Mouse (Mus musculus): ENCODE data around the gene Qtrt2. TPM values are rescaled to one million over a fixed set of nuclear protein-coding genes. Genes with fewer than 3 reads are reported as not detected.

Gene Qtrt2
- polyA plus RNA-seq, 1 experiment, result 10.7 TPM

DNA sequence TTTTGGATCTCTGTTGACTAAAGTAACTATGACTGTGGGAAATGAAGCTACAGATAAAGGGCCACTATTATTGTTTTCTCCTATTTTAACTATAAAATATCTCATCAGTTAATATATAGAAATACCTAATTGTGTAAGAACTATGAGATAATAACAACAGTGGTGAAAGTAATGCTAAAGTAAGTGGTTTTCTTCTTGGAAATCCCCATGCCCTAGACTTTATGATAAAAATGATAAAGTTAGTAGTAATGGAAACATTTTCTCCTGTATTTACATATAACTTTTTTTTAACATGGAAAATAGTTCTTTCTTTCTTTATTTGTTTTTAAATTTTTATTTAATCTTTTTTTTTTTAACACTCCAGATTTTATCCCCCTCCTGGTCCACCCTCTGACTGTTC, 26.0 kb downstream of the Qtrt2 start:
- H3K27me3 ChIP-seq (replicated peaks; ENCODE audit: control insufficient read depth, insufficient read depth, low read length), result no peaks in the 10 kb centered on the region
- no peak for TF ChIP-seq CTCF (conservative IDR thresholded peaks at IDR 0.05; ENCODE audit: insufficient read depth, insufficient read length, low read depth, low read length)
- no peak for TF ChIP-seq POLR2A (IDR thresholded peaks at IDR 0.05; ENCODE audit: low read depth, low read length)

DNA sequence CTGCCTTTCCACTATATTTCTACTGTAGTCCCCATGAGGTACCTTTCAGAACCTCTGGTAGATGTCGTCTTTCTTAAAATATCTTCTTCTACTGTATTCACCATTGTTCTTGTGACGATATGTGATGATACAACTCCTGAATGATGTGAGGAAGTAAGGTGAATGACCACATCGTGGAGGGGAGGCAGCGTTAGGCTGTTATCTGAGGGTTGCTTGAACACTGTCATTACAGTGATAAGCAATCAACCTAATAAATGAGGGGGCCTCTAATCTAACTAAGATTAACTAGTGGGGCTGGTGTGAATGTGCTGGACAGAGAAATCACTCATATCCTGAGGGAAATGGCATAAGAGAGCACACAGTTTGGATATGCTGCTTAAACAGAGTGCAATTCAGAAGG, 26.5 kb downstream of the Qtrt2 start:
- TF ChIP-seq CTCF (conservative IDR thresholded peaks at IDR 0.05; ENCODE audit: insufficient read depth, insufficient read length, low read depth, low read length) (no peak), POLR2A (IDR thresholded peaks at IDR 0.05; ENCODE audit: low read depth, low read length) (no peak)
- WGBS, result 91% methylated on average over 4 of the region's 4 CpGs
- H3K27ac ChIP-seq (ENCODE audit: insufficient read depth, low read depth, low read length), result no peak overlapping the region
- no peaks in the 10 kb centered on the region for H3K4me1 ChIP-seq (ENCODE audit: control insufficient read depth, insufficient read depth, low read length)
- no peak for DNase-seq
- H3K27me3 ChIP-seq (replicated peaks; ENCODE audit: control insufficient read depth, insufficient read depth, low read length), result no peaks in the 10 kb centered on the region
- no peak overlapping the region for H3K4me3 ChIP-seq (ENCODE audit: insufficient read depth, low read depth, low read length)
- H3K36me3 ChIP-seq (ENCODE audit: control insufficient read depth, insufficient read depth, low read length), result peaks cover 2% of the 10 kb centered on the region; the same call in 1 of the 2 replicates

More for the DNA sequence above, 26.0 kb downstream of the Qtrt2 start:
- no peak for DNase-seq
- no peak overlapping the region for H3K27ac ChIP-seq (ENCODE audit: insufficient read depth, low read depth, low read length)
- H3K4me1 ChIP-seq (ENCODE audit: control insufficient read depth, insufficient read depth, low read length), result no peaks in the 10 kb centered on the region
- no peak overlapping the region for H3K4me3 ChIP-seq (ENCODE audit: insufficient read depth, low read depth, low read length)
- H3K36me3 ChIP-seq (ENCODE audit: control insufficient read depth, insufficient read depth, low read length), result peaks cover 2% of the 10 kb centered on the region; the same call in 1 of the 2 replicates

DNA sequence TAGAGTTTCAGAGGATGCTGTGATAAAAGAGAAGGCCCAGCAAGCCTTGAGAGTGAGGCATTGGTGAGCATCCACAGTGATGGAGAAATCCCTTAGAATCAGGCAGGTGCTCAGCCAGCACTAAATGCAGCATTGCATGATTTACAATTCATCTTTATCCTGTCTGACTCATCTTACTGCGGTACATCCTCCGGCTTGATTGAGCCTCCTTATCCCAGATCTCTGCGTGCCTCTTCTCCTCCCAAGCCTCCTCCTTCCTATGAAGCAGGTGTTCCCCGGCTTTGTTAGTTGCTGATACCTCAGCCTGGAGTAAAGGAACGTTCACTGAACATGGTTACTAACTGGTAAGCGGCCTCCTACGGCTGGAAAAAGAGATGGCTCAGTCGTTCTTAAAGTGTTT, 32.1 kb downstream of the Qtrt2 start:
- 0 out of 2 replicates have a peak, but pooled peaks cover 2% of the 10 kb centered on the region for H3K36me3 ChIP-seq (ENCODE audit: control insufficient read depth, insufficient read depth, low read length)
- DNase-seq, result no peak
- 83% methylated on average over 8 of the region's 8 CpGs for WGBS
- no peak for TF ChIP-seq POLR2A (IDR thresholded peaks at IDR 0.05; ENCODE audit: low read depth, low read length)
- no peak for TF ChIP-seq CTCF (conservative IDR thresholded peaks at IDR 0.05; ENCODE audit: insufficient read depth, insufficient read length, low read depth, low read length)
- H3K27ac ChIP-seq (ENCODE audit: insufficient read depth, low read depth, low read length), result no peak overlapping the region
- no peaks in the 10 kb centered on the region for H3K27me3 ChIP-seq (replicated peaks; ENCODE audit: control insufficient read depth, insufficient read depth, low read length)
- H3K4me3 ChIP-seq (ENCODE audit: insufficient read depth, low read depth, low read length), result no peak overlapping the region
- peaks cover 4% of the 10 kb centered on the region; the same call in 1 of the 2 replicates for H3K4me1 ChIP-seq (ENCODE audit: control insufficient read depth, insufficient read depth, low read length)

DNA sequence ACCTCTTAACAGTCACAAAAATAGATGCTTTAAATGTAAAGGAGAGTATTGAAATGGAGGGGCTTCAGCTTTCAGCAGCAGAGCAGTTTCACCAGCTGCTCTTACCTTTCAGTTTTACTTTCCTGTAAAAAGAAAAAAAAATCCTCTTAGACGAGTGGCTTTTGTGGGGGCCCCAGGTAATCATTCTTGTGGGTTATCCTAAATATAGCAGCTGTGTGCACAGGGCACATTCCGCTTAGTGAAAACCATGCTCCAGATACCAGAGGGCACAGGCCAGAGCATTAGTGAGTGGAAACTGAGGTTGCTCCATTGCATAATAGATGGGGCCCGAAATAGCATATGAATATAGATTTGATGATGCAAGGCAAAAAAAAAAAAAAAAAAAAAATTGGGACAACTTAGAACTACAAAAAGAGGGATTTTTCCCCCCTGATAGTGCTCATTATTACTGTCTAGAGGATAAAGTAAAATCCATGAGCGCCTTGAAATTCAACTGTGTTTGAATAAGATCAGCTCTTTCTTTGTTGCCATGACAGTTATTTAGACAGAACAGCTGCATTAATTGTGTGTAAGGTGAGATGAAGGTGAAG, 35.8 kb downstream of the Qtrt2 start:
- Histone ChIP-seq H3K4me3 (ENCODE audit: insufficient read depth, low read depth, low read length) (no peak overlapping the region), H3K27ac (ENCODE audit: insufficient read depth, low read depth, low read length) (no peak overlapping the region), H3K4me1 (ENCODE audit: control insufficient read depth, insufficient read depth, low read length) (peaks cover 4% of the 10 kb centered on the region; the same call in 1 of the 2 replicates), H3K36me3 (ENCODE audit: control insufficient read depth, insufficient read depth, low read length) (no peaks in the 10 kb centered on the region), H3K27me3 (replicated peaks; ENCODE audit: control insufficient read depth, insufficient read depth, low read length) (no peaks in the 10 kb centered on the region)
- DNase-seq, result no peak
- WGBS, result 60% methylated on average over 4 of the region's 4 CpGs
- no peak for TF ChIP-seq POLR2A (IDR thresholded peaks at IDR 0.05; ENCODE audit: low read depth, low read length)
- TF ChIP-seq CTCF (conservative IDR thresholded peaks at IDR 0.05; ENCODE audit: insufficient read depth, insufficient read length, low read depth, low read length), result no peak

DNA sequence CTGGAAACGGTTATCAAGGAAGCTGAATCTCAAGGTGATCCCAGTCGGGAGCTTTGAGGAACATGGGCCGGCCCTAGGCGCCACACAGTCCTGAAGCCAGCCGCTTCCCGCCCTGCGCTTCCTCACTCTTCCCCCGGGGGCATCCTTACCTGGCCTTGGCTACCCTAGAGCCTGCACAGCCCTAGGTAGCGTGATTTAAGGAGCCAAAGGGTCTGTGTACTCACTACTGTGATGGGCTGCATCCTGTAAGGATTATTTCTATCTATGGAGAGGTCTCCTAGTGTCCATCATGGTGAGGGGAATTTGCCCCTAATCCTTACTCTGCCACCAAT, 36.6 kb downstream of the Qtrt2 start:
- Histone ChIP-seq H3K4me1 (ENCODE audit: control insufficient read depth, insufficient read depth, low read length) (peaks cover 4% of the 10 kb centered on the region; the same call in 1 of the 2 replicates), H3K27me3 (replicated peaks; ENCODE audit: control insufficient read depth, insufficient read depth, low read length) (no peaks in the 10 kb centered on the region), H3K4me3 (ENCODE audit: insufficient read depth, low read depth, low read length) (peak overlapping the region; percentile 77), H3K27ac (ENCODE audit: insufficient read depth, low read depth, low read length) (peak overlapping the region; percentile 34), H3K36me3 (ENCODE audit: control insufficient read depth, insufficient read depth, low read length) (no peaks in the 10 kb centered on the region)
- WGBS, result 0% methylated on average over 9 of the region's 9 CpGs
- no peak for DNase-seq
- peak; percentile 41 for TF ChIP-seq CTCF (conservative IDR thresholded peaks at IDR 0.05; ENCODE audit: insufficient read depth, insufficient read length, low read depth, low read length)
- peak; percentile 28 for TF ChIP-seq POLR2A (IDR thresholded peaks at IDR 0.05; ENCODE audit: low read depth, low read length)

DNA sequence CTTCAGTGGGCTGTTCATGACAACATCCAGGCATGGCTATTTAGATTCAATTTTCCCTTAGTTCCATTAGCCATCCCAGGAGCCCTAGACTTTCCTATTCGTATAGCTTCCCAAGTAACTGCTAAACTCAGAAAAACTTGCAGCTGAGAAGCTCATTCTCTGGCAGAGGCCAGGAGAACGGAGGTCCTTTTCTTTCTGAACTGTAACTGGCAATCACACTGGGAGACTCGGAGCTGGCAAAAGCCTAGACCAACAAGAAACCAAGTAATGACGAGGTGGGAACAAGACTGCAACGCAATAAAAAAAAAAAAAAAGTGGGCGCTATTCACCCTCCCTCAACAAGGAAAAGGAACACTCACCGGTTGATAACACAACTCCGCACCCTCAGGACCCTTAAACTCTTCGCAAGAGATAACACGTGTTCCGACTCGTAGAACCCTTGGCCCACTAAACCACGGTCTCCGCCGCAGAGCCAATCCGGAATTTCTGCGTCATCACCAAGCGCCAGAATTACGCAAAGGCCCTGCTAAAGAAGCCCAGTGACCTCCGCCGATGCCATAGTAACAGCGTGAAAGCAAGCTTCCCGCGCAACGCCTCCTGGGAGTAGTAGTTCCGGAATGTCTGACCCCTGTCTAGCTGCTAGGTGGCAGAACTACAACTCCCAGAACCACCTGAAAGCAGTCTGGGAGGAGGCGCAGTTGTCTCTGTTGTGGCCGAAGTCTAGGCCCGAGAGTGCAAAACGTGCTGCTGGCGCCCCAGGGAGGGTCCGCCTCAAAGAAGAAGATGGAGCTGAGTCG, 37.2 kb downstream of the Qtrt2 start, which contains the start of gene Ccdc191:
Gene Ccdc191 (plus strand): TSS at position 593 of the 797 bp plus-strand sequence.
- TF ChIP-seq CTCF (conservative IDR thresholded peaks at IDR 0.05; ENCODE audit: insufficient read depth, insufficient read length, low read depth, low read length), result no peak
- no peak for TF ChIP-seq POLR2A (IDR thresholded peaks at IDR 0.05; ENCODE audit: low read depth, low read length)
- H3K27me3 ChIP-seq (replicated peaks; ENCODE audit: control insufficient read depth, insufficient read depth, low read length), result no peaks in the 10 kb centered on the region
- peak; percentile 100 for DNase-seq
- H3K4me1 ChIP-seq (ENCODE audit: control insufficient read depth, insufficient read depth, low read length), result peaks cover 4% of the 10 kb centered on the region; the same call in 1 of the 2 replicates
- H3K27ac ChIP-seq (ENCODE audit: insufficient read depth, low read depth, low read length), result peak within 1 kb of the TSS; percentile 34
- H3K4me3 ChIP-seq (ENCODE audit: insufficient read depth, low read depth, low read length), result peak within 1 kb of the TSS; percentile 77
- no peaks in the 10 kb centered on the region for H3K36me3 ChIP-seq (ENCODE audit: control insufficient read depth, insufficient read depth, low read length)
- under 1% methylated on average over 33 of the region's 33 CpGs for WGBS

DNA sequence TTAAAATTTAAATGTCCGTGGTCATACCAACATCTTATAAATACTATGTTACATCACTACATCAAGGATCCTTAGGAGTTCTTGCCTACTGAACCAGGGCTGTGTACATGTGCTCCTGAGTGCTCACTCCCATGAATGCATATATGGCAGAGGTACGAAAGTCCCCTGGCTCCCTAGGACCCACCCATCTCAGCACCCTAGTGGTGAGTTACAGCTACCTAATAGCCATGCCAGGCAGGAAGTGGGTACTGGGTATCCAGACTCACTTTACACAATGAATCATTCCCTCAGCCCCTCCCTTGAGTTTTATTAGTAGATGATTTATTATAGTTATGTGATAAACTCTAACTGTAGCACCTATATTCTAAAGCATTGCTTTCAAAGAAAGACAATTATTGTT, 44.3 kb downstream of the Qtrt2 start:
- no peak for DNase-seq
- 97% methylated on average over 2 of the region's 2 CpGs for WGBS

More for the DNA sequence above, 44.3 kb downstream of the Qtrt2 start:
- H3K27ac ChIP-seq (ENCODE audit: insufficient read depth, low read depth, low read length), result no peak overlapping the region
- TF ChIP-seq CTCF (conservative IDR thresholded peaks at IDR 0.05; ENCODE audit: insufficient read depth, insufficient read length, low read depth, low read length) (no peak), POLR2A (IDR thresholded peaks at IDR 0.05; ENCODE audit: low read depth, low read length) (no peak)
- no peak overlapping the region for H3K4me3 ChIP-seq (ENCODE audit: insufficient read depth, low read depth, low read length)
- H3K36me3 ChIP-seq (ENCODE audit: control insufficient read depth, insufficient read depth, low read length), result no peaks in the 10 kb centered on the region
- H3K27me3 ChIP-seq (replicated peaks; ENCODE audit: control insufficient read depth, insufficient read depth, low read length), result no peaks in the 10 kb centered on the region
- H3K4me1 ChIP-seq (ENCODE audit: control insufficient read depth, insufficient read depth, low read length), result no peaks in the 10 kb centered on the region

Measured in kidney, adult 2 months (tissue).